Mouse (Mus musculus) ES-Bruce4 (cell line): ENCODE measurements around the gene March9. TPM values are rescaled to one million over a fixed set of nuclear protein-coding genes. Genes with fewer than 3 reads are reported as not detected.

Experiments
- H3K27ac ChIP-seq: 2 replicates; pipeline ENCODE4 v1.5.1; 2012; ENCODE audit warnings: low read length, inconsistent platforms; ENCODE audit not compliant: insufficient read depth
- H3K27me3 ChIP-seq: 2 replicates; pipeline ENCODE4 v1.6.1; 2012; ENCODE audit warnings: mild to moderate bottlenecking, low read length, inconsistent platforms; ENCODE audit not compliant: control insufficient read depth, poor library complexity, insufficient read depth, severe bottlenecking
- H3K36me3 ChIP-seq: 2 replicates; pipeline ENCODE4 v1.6.1; 2012; ENCODE audit warnings: inconsistent platforms, mild to moderate bottlenecking, low read length, moderate library complexity; ENCODE audit not compliant: control insufficient read depth, poor library complexity, insufficient read depth, severe bottlenecking
- H3K4me1 ChIP-seq: one replicate; pipeline ENCODE4 v1.8.1; 2011; ENCODE audit warnings: low read length; ENCODE audit not compliant: control insufficient read depth, insufficient read depth
- H3K4me3 ChIP-seq: 2 replicates; pipeline ENCODE4 v1.5.1; 2011; ENCODE audit warnings: low read depth, mild to moderate bottlenecking, low read length
- H3K9ac ChIP-seq: 2 replicates; pipeline ENCODE4 v1.6.1; 2012; ENCODE audit warnings: low read depth, mild to moderate bottlenecking, inconsistent platforms; ENCODE audit not compliant: poor library complexity, severe bottlenecking
- H3K9me3 ChIP-seq: replicated peaks from 2 replicates; pipeline ENCODE4 v1.6.1; 2012; ENCODE audit warnings: mild to moderate bottlenecking, low read length, inconsistent platforms; ENCODE audit not compliant: control insufficient read depth, poor library complexity, insufficient read depth, severe bottlenecking
- CTCF ChIP-seq: IDR thresholded peaks from one replicate; pipeline ENCODE4 v1.8.1; 2011; ENCODE audit warnings: low read depth, low read length
- EP300 ChIP-seq: IDR thresholded peaks from 2 replicates; pipeline ENCODE4 v1.6.1; 2011; ENCODE audit warnings: low read depth, low read length; ENCODE audit not compliant: insufficient read depth
- POLR2A ChIP-seq: IDR thresholded peaks from one replicate; pipeline ENCODE4 v1.8.1; 2011; ENCODE audit warnings: low read length; ENCODE audit not compliant: insufficient read depth
- polyA plus RNA-seq: library from polyadenylated mRNA; stranded (reverse); fragments of >200 nt; gene quantifications from 2 replicates; pipeline ENCODE4 v1.2.4, GENCODE M21; 2011; ENCODE audit warnings: low read depth; ENCODE audit not compliant: missing spikeins, insufficient read depth, insufficient read length

Gene March9
- polyA plus RNA-seq, 1 experiment: 8.8 TPM

GRCm38 (mm10) chr10:127099868-127100267 is 39.9 kb upstream of the March9 start:
- Histone ChIP-seq H3K4me3 (no peak overlapping the region), H3K36me3 (no peaks in the 10 kb centered on the region), H3K27ac (no peak overlapping the region), H3K9ac (no peak overlapping the region), H3K9me3 (no peaks in the 10 kb centered on the region), H3K27me3 (no peaks in the 10 kb centered on the region), H3K4me1 (no peaks in the 10 kb centered on the region)
- TF ChIP-seq CTCF (no peak), EP300 (no peak)

- Histone ChIP-seq H3K9ac (no peak overlapping the region), H3K27ac (no peak overlapping the region), H3K27me3 (no peaks in the 10 kb centered on the region), H3K4me3 (no peak overlapping the region), H3K9me3 (no peaks in the 10 kb centered on the region), H3K36me3 (no peaks in the 10 kb centered on the region), H3K4me1 (no peaks in the 10 kb centered on the region)
- no peak for TF ChIP-seq CTCF
- TF ChIP-seq POLR2A: no peak
- TF ChIP-seq EP300: no peak
These were observed 39.2 kb upstream of the March9 start for GRCm38 (mm10) chr10:127099191-127099590.

GRCm38 (mm10) chr10:127098514-127098913 is 38.5 kb upstream of the March9 start:
- Histone ChIP-seq H3K9me3 (no peaks in the 10 kb centered on the region), H3K27ac (no peak overlapping the region), H3K27me3 (no peaks in the 10 kb centered on the region), H3K9ac (no peak overlapping the region), H3K4me3 (no peak overlapping the region), H3K4me1 (no peaks in the 10 kb centered on the region), H3K36me3 (no peaks in the 10 kb centered on the region)
- TF ChIP-seq CTCF (peak; percentile 1), EP300 (no peak)

GRCm38 (mm10) chr10:127094382-127094802 is 34.4 kb upstream of the March9 start:
- Histone ChIP-seq H3K36me3 (no peaks in the 10 kb centered on the region), H3K27me3 (peaks cover 2% of the 10 kb centered on the region; the same call in 1 of the 2 replicates), H3K9me3 (no peaks in the 10 kb centered on the region), H3K4me1 (no peaks in the 10 kb centered on the region), H3K27ac (no peak overlapping the region), H3K4me3 (no peak overlapping the region), H3K9ac (no peak overlapping the region)
- TF ChIP-seq POLR2A (no peak), CTCF (no peak), EP300 (no peak)

GRCm38 (mm10) chr10:127092742-127093141 is 32.8 kb upstream of the March9 start:
- Histone ChIP-seq H3K27me3 (peaks cover 2% of the 10 kb centered on the region; the same call in 1 of the 2 replicates), H3K4me1 (no peaks in the 10 kb centered on the region), H3K4me3 (no peak overlapping the region), H3K9me3 (no peaks in the 10 kb centered on the region), H3K36me3 (no peaks in the 10 kb centered on the region), H3K9ac (no peak overlapping the region), H3K27ac (no peak overlapping the region)
- TF ChIP-seq POLR2A (no peak), EP300 (no peak), CTCF (no peak)

GRCm38 (mm10) chr10:127091507-127092396 is 31.8 kb upstream of the March9 start:
- Histone ChIP-seq H3K4me1 (no peaks in the 10 kb centered on the region), H3K9me3 (no peaks in the 10 kb centered on the region), H3K27ac (no peak overlapping the region), H3K27me3 (peaks cover 2% of the 10 kb centered on the region; the same call in 1 of the 2 replicates), H3K36me3 (no peaks in the 10 kb centered on the region), H3K9ac (no peak overlapping the region), H3K4me3 (peak overlapping the region; percentile 24)
- no peak for TF ChIP-seq POLR2A
- no peak for TF ChIP-seq CTCF
